Mouse (Mus musculus) cortical plate, adult 2 months (tissue): ENCODE data around the gene Prtn3.

Experiments used
- CTCF ChIP-seq: fragments of 200-500 bp; IDR thresholded peaks from 2 replicates; pipeline ENCODE4 v1.5.1; 2011; ENCODE audit warnings: mild to moderate bottlenecking, control low read depth, low read length; ENCODE audit not compliant: insufficient read depth; ENCODE audit errors: extremely low read depth
- POLR2A ChIP-seq: fragments of 200-500 bp; IDR thresholded peaks from 2 replicates; pipeline ENCODE4 v1.6.1; 2011; ENCODE audit warnings: mild to moderate bottlenecking, low read length, control low read depth; ENCODE audit not compliant: insufficient read depth; ENCODE audit errors: extremely low read depth

- TF ChIP-seq CTCF (no peak), POLR2A (no peak)
These were observed 6.4 kb downstream of the Prtn3 start for GRCm38 (mm10) chr10:79880721-79881120.
